Mouse (Mus musculus) CH12.LX (cell line): ENCODE results near the gene Top3b.

Source experiments
- POLR2A ChIP-seq: IDR thresholded peaks from 2 replicates; pipeline ENCODE4 v1.6.1; 2011; ENCODE audit warnings: low read depth, mild to moderate bottlenecking, improper control_type of control experiment, low read length
- ZNF384 ChIP-seq: IDR thresholded peaks from 2 replicates; pipeline ENCODE4 v1.6.1; 2012; ENCODE audit warnings: low read depth, low read length, improper control_type of control experiment, inconsistent platforms

GRCm38 (mm10) chr16:16926536-16926935 is 56.0 kb downstream of the Top3b start:
- no peak for TF ChIP-seq ZNF384
- no peak for TF ChIP-seq POLR2A
